Mouse (Mus musculus) embryonic fibroblast, embryonic 13.5 days (primary cell): ENCODE results near the gene Serpina3c. TPM values are rescaled to one million over a fixed set of nuclear protein-coding genes. Genes with fewer than 3 reads are reported as not detected.
"Not testable (repeated sequence)": the region's sequence is repeated elsewhere in the genome, so short reads cannot be mapped to it uniquely, and the experiment has no call there.

Experiments
- H3K27ac ChIP-seq: 2 replicates; pipeline ENCODE4 v1.5.1; 2012; ENCODE audit warnings: low read length, control low read depth, inconsistent platforms; ENCODE audit not compliant: insufficient read depth
- H3K4me1 ChIP-seq: 2 replicates; pipeline ENCODE4 v1.6.1; 2011; ENCODE audit warnings: low read length; ENCODE audit not compliant: control insufficient read depth, insufficient read depth
- H3K4me3 ChIP-seq: 2 replicates; pipeline ENCODE4 v1.5.1; 2011; ENCODE audit warnings: mild to moderate bottlenecking, control low read depth, low read length; ENCODE audit not compliant: insufficient read depth
- CTCF ChIP-seq: IDR thresholded peaks from 2 replicates; pipeline ENCODE4 v1.5.1; 2011; ENCODE audit warnings: mild to moderate bottlenecking, control low read depth, low read length, moderate library complexity, borderline replicate concordance; ENCODE audit not compliant: insufficient read depth
- POLR2A ChIP-seq: IDR thresholded peaks from 2 replicates; pipeline ENCODE4 v1.6.1; 2011; ENCODE audit warnings: low read depth, mild to moderate bottlenecking, control low read depth, low read length, moderate library complexity
- polyA plus RNA-seq: library from polyadenylated mRNA; stranded (reverse); fragments of >200 nt; gene quantifications from 2 replicates; pipeline ENCODE4 v1.2.4, GENCODE M21; 2011; ENCODE audit warnings: low read depth; ENCODE audit not compliant: missing spikeins, insufficient read length

The Serpina3c gene
- polyA plus RNA-seq, 1 experiment, result not detected

DNA sequence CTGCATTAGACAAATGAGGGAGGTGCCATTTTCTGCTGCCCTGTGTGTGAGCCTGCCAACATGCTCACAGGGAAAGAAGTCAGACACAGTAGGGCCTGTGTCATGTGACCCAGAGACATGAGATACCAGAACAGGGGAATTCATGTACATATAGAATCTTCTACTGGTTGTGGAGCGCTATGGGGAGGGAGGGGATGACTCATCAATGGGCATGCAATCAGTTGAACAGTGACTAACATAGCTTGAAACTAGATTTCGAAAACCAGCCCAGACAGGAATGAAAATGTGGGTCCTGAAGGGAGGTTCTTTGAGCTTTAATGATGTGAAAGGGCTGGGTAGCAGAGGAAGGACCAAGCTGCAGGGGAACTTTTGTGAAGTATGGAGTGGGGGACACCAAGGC lies 29.7 kb downstream of the Serpina3c start:
- Histone ChIP-seq H3K4me1 (peaks cover 6% of the 10 kb centered on the region), H3K27ac (peak overlapping the region; percentile 84), H3K4me3 (no peak overlapping the region)
- no peak for TF ChIP-seq POLR2A
- TF ChIP-seq CTCF, result no peak

DNA sequence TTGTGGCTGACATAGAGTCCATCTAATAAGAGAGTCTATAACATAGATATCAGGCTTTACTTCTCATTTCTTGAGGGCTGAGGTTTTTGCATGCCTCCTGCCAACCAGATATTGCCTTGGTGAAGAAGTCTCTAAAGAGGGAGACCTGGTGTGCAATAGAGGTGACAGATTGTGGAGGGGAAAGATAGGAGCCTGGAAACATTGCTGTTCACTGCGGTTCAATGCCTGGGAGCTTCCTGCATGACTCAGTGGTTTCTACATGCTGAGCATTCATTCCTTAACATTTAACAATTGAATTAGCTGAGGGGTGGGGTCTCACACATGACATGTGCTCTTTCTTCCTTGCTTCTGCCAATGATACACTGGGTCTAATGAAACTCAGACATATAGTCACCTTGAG lies 30.6 kb downstream of the Serpina3c start:
- Histone ChIP-seq H3K4me3 (no peak overlapping the region), H3K4me1 (peaks cover 6% of the 10 kb centered on the region), H3K27ac (no peak overlapping the region)
- TF ChIP-seq CTCF, result no peak
- TF ChIP-seq POLR2A, result no peak

DNA sequence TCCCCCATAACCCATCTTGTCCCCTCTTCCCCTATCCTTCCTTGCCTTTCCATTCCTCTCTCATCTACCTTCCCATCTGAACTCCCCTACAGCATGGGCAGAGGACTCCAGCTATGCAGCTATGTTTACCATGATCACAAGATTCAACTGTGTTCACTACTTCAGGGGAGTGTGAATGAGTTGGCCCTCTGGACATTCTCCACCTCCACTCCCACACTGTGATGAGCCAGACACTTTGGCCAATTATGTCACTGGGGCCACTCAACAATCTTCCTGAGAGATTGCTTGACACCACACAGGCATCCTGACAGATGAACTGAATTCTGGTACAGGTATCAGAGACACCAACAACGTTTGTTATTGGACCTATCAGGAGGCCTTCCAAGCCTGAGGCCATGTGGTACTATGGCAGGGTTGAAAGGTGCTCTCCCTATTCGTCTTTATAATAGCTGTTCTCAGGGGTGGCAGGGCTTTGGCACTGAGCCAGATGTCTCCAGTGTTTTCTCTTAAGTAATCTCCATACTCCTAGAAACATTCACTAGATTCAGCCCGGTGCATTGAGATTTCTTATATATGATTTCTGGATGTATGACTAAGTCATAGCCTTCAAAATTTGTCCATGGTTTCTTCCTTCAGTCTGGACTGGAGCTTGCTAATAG lies 38.6 kb downstream of the Serpina3c start:
- Histone ChIP-seq H3K27ac (no peak overlapping the region), H3K4me1 (no peaks in the 10 kb centered on the region)
- no peak for TF ChIP-seq POLR2A

DNA sequence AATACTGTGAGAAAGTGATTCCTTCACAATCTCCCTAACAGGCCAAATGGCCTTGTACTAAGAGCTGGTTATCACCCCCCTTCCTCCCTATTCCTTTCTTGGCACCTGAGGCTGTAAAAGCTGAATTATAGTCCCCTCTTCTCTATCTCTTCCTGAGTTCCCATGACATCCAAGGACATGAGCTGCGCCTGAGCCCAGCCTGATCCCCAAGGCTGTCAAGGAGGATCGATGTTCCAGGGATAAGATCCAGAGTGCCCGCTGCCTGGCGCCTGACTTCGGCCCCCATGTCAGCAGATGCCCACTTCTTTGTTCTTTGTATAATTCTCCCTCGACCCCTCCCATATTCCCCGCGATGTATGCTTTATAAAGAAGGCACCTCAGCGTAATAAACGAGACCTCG lies 41.3 kb downstream of the Serpina3c start, which contains the start of gene Serpina3a:
TSS of gene Serpina3a (plus strand) at position 392 of the 400 bp plus-strand sequence.
- H3K4me1 ChIP-seq, H3K4me3 ChIP-seq, H3K27ac ChIP-seq: not testable (repeated sequence)

More for the DNA sequence above, 38.6 kb downstream of the Serpina3c start:
- H3K4me3 ChIP-seq, result no peak overlapping the region

DNA sequence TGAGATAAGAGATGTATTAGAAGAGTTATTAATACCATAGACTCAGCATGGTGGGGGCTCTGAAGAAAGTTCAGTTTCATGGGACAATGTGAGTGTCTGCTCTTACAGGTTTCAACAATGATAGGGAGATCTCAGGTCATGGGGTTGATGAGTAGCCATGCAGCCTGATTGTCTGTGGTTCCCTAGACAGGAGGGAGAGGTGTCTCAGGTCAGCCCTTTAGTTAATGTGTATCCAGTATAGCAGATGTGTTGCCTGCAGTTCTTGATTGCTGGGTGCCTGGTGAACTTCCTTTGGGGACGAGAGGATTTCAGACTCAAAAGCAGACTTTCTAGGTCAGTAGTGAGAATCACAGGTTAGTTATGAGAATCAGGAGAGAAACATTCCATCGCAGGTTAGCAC lies 45.2 kb downstream of the Serpina3c start:
- TF ChIP-seq POLR2A, result no peak
- Histone ChIP-seq H3K4me3 (no peak overlapping the region), H3K27ac (no peak overlapping the region), H3K4me1 (no peaks in the 10 kb centered on the region)

DNA sequence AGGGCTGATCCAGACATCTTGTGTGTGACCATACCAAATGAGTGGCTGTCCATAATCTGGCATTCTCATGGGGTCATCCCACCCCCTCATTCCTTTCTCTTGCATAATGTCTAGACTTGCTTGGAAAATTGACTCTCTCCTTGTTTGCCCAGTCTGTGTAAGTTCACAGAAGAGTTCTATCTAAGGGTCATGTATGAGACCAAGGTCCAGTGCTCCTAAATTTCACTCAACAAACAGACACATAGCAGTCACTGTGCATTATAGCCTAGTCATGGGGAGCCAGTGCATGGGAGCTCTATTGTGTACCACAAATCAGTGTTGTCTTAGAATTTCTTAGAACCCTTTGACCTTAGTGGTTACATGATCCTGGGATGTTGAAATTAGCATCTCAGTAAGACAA lies 46.8 kb downstream of the Serpina3c start:
- H3K4me1 ChIP-seq, result no peaks in the 10 kb centered on the region
- H3K4me3 ChIP-seq, result no peak overlapping the region
- H3K27ac ChIP-seq, result no peak overlapping the region
- no peak for TF ChIP-seq POLR2A
- TF ChIP-seq CTCF, result no peak

DNA sequence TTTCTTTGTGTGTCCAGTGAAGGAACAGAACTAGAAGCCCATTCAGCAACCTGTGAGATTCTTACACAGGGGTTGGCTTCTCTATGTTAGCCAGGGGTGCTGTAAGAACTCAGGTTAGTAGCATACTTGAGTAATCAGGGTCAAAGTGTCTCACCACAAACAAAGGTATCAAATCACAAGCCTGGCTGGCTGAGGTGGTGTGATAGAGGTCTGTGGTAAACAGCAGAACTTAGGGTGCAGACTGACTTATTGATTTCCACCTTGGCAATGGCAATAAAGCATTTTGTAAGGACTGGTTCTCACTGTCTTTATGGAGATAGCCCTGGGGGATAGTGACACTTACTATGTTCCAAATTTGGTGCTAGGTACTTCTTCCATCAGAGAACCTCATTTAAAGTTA lies 47.8 kb downstream of the Serpina3c start:
- H3K4me3 ChIP-seq, result no peak overlapping the region
- no peak for TF ChIP-seq POLR2A
- no peak for TF ChIP-seq CTCF
- H3K4me1 ChIP-seq, result no peaks in the 10 kb centered on the region
- no peak overlapping the region for H3K27ac ChIP-seq

DNA sequence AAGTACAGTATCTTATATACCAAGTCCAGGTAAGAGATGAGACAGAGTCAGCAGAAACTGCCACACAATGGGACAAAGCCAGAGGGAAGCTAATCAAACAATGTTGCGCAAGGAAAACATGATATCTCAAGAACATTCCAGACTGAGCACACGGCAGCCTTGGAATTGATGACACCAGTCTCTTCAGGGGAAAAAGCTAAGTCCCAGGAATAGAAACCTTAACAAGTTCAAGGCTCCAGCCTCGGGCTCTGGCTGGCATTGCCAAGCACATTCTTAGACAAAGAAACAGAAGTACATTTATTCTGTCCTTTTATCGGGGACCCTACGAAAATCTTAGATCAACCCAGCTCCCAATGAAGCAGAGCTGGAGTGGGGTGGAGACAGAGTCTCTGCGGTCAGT lies 52.9 kb downstream of the Serpina3c start, which contains the start of gene Serpina5:
TSS of gene Serpina5 (plus strand) at position 346 of the 400 bp plus-strand sequence.
- H3K27ac ChIP-seq, result no peak within 1 kb of the TSS
- TF ChIP-seq POLR2A (no peak), CTCF (no peak)
- no peak within 1 kb of the TSS for H3K4me3 ChIP-seq
- H3K4me1 ChIP-seq, result no peaks in the 10 kb centered on the region

Other genes starting within 250 kb of the Serpina3c start
- gene Serpina1c, start 249.0 kb downstream of the Serpina3c start, polyA plus RNA-seq, result not detected in 2 replicates
- not detected in 2 replicates for gene Serpina1e, start 194.9 kb downstream of the Serpina3c start, polyA plus RNA-seq
- gene Serpina11, start 163.9 kb downstream of the Serpina3c start, polyA plus RNA-seq, result not detected in 2 replicates
- gene Serpina9, start 140.1 kb downstream of the Serpina3c start, polyA plus RNA-seq, result not detected in 2 replicates
- gene Serpina12, start 109.4 kb downstream of the Serpina3c start, polyA plus RNA-seq, result not detected in 2 replicates
- gene Serpina5, start 52.8 kb downstream of the Serpina3c start, polyA plus RNA-seq, result not detected in 2 replicates
- not detected in 2 replicates for gene Serpina3a, start 41.1 kb downstream of the Serpina3c start, polyA plus RNA-seq
- gene Serpina3b, start 25.9 kb downstream of the Serpina3c start, polyA plus RNA-seq, result not detected in 2 replicates
- gene Serpina3f, start 60.7 kb upstream of the Serpina3c start, polyA plus RNA-seq, result 0.33 and 0.74 TPM in 2 replicates
- gene Serpina3g, start 82.4 kb upstream of the Serpina3c start, polyA plus RNA-seq, result 54.6 and 89.6 TPM in 2 replicates
- gene Serpina3i, start 109.3 kb upstream of the Serpina3c start, polyA plus RNA-seq, result 1.6 TPM in 2 replicates
- not detected in 2 replicates for gene Serpina3j, start 160.7 kb upstream of the Serpina3c start, polyA plus RNA-seq
- not detected in 2 replicates for gene Serpina3k, start 184.6 kb upstream of the Serpina3c start, polyA plus RNA-seq
- not detected in 2 replicates for gene Serpina3m, start 184.6 kb upstream of the Serpina3c start, polyA plus RNA-seq